Mouse (Mus musculus) spleen, adult 2 months (tissue): ENCODE measurements around the gene Pde3a.

Experiments used
- CTCF ChIP-seq: fragments of 200-500 bp; IDR thresholded peaks from 2 replicates; pipeline ENCODE4 v1.5.1; 2011; ENCODE audit warnings: mild to moderate bottlenecking, inconsistent platforms; ENCODE audit not compliant: insufficient read depth, insufficient read length, insufficient replicate concordance; ENCODE audit errors: extremely low read depth
- POLR2A ChIP-seq: fragments of 200-500 bp; IDR thresholded peaks from 2 replicates; pipeline ENCODE4 v1.6.1; 2011; ENCODE audit warnings: low read depth, low read length, inconsistent platforms

DNA sequence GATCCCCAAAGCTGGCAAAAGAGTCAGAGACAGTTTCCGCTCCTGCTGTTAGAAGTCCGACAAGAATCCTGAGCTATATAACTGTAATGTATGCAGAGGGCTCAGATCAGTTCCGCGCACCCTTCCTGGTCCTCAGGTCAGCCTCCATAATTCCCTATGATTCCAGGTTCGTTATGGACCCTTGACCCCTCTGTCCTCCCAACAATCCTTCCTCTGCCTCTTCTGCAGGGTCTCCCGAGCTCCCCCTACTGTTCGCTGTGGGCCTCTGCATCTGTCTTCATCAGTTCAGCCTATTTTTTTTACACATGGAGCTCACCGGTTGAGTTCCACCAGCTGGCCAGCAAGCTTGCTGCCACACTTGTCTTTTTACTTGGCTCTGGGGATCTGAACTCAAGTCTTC, 88.6 kb downstream of the Pde3a start:
- peak; percentile 11; the same call in 1 of the 2 replicates for TF ChIP-seq CTCF
- TF ChIP-seq POLR2A = no peak
